Mouse (Mus musculus): ENCODE data around the gene Aanat.

- no peak for TF ChIP-seq EP300 (IDR thresholded peaks at IDR 0.05)
- peak; percentile 82 for TF ChIP-seq CTCF (IDR thresholded peaks at IDR 0.05)
These were observed 39.1 kb downstream of the Aanat start for GRCm38 (mm10) chr11:116625081-116626000.

Data from lung, postnatal 0 days (tissue).